Mouse (Mus musculus) gastrocnemius, postnatal 10 days (tissue): ENCODE results near the gene Zfp991. TPM values are rescaled to one million over a fixed set of nuclear protein-coding genes. Genes with fewer than 3 reads are reported as not detected.
"Not testable (repeated sequence)": the region's sequence is repeated elsewhere in the genome, so short reads cannot be mapped to it uniquely, and the experiment has no call there.

ENCODE experiments used
- DNase-seq: peaks from one replicate; pipeline ENCODE4 v3.0.0; 2021; ENCODE audit warnings: mixed read lengths
- total RNA-seq, 2 experiments: library from RNA; stranded (reverse); gene quantifications; 2 replicates each; pipeline ENCODE4 v1.2.3; 2021

Zfp991 gene
- total RNA-seq, 2 experiments from 2014 or later = 4.7 to 5.5 TPM

GRCm38 (mm10) chr4:147181969-147182705, 50.3 kb downstream of the Zfp991 start:
- DNase-seq = not testable (repeated sequence)

GRCm38 (mm10) chr4:147186824-147187223, 55.0 kb downstream of the Zfp991 start:
- DNase-seq = not testable (repeated sequence)

GRCm38 (mm10) chr4:147187283-147187965, 55.6 kb downstream of the Zfp991 start:
- not testable (repeated sequence) for DNase-seq

GRCm38 (mm10) chr4:147195186-147195585, 63.3 kb downstream of the Zfp991 start:
- not testable (repeated sequence) for DNase-seq

- DNase-seq = not testable (repeated sequence)
These were observed 65.4 kb downstream of the Zfp991 start for GRCm38 (mm10) chr4:147197210-147197609.

- DNase-seq = not testable (repeated sequence)
These were observed 67.4 kb downstream of the Zfp991 start for GRCm38 (mm10) chr4:147199055-147199750.

GRCm38 (mm10) chr4:147201920-147202660, 70.3 kb downstream of the Zfp991 start:
- DNase-seq = not testable (repeated sequence)

- not testable (repeated sequence) for DNase-seq
These were observed 80.5 kb downstream of the Zfp991 start for GRCm38 (mm10) chr4:147212182-147212928.

GRCm38 (mm10) chr4:147214233-147214632, 82.4 kb downstream of the Zfp991 start:
- DNase-seq = not testable (repeated sequence)

- DNase-seq = not testable (repeated sequence)
These were observed 85.8 kb downstream of the Zfp991 start for GRCm38 (mm10) chr4:147217676-147218075.

GRCm38 (mm10) chr4:147219319-147220070, 87.7 kb downstream of the Zfp991 start:
- not testable (repeated sequence) for DNase-seq

GRCm38 (mm10) chr4:147220226-147220625, 88.4 kb downstream of the Zfp991 start:
- not testable (repeated sequence) for DNase-seq

- DNase-seq = peak; percentile 17
These were observed 90.2 kb downstream of the Zfp991 start for GRCm38 (mm10) chr4:147222021-147222420.

- not testable (repeated sequence) for DNase-seq
These were observed 92.1 kb downstream of the Zfp991 start for GRCm38 (mm10) chr4:147223778-147224435.

GRCm38 (mm10) chr4:147225616-147226015, 93.8 kb downstream of the Zfp991 start:
- DNase-seq = not testable (repeated sequence)

GRCm38 (mm10) chr4:147230026-147230425, 98.2 kb downstream of the Zfp991 start:
- not testable (repeated sequence) for DNase-seq
